33 mouse cellular contexts compared by ENCODE assay signal in genomic region chr11:61378651-61379050, GRCm38 (mm10). TPM values are rescaled to one million over a fixed set of nuclear protein-coding genes. Genes with fewer than 3 reads are reported as not detected.
DNase-seq lines count a peak whose midpoint lies in the region; ATAC-seq and TF ChIP-seq lines count a peak whose summit lies in the region.
"Had no signal": no experiment of that assay in that cellular context is flagged by ENCODE, and none has a peak within 500 bp of the region (broad histone marks: within the 10 kb centered on the region; RNA-seq: fewer than 3 reads in every experiment).

No protein-coding gene starts in this region.

- TF ChIP-seq CTCF in hindbrain, postnatal 0 days (IDR thresholded peaks at IDR 0.05; ENCODE audit: low read depth), result no peak

- peaks cover 14% of the 10 kb centered on the region for H3K4me1 ChIP-seq in kidney, embryonic 15.5 days
- peaks cover 10% of the 10 kb centered on the region for H3K4me1 ChIP-seq in intestine, embryonic 16.5 days (ENCODE audit: control insufficient read depth, insufficient read depth, low read length)
- no peaks in the 10 kb centered on the region for H3K4me1 ChIP-seq in hindbrain, postnatal 0 days (ENCODE audit: insufficient read depth, low read length)

- no peak overlapping the region for H3K9ac ChIP-seq in kidney, embryonic 15.5 days
- H3K9ac ChIP-seq in intestine, embryonic 16.5 days (ENCODE audit: low read depth, low read length), result no peak overlapping the region
- H3K9ac ChIP-seq in hindbrain, postnatal 0 days (replicated peaks; ENCODE audit: low read length), result no peak overlapping the region
- H3K9ac ChIP-seq: forebrain, embryonic 13.5 days; limb, embryonic 15.5 days; lung, embryonic 14.5 days; midbrain, embryonic 15.5 days had no signal

- H3K27ac ChIP-seq in kidney, embryonic 15.5 days, result no peak overlapping the region
- H3K27ac ChIP-seq in intestine, embryonic 16.5 days (ENCODE audit: low read length), result peak overlapping the region; percentile 33; the same call in 1 of the 2 replicates
- no peak overlapping the region for H3K27ac ChIP-seq in hindbrain, postnatal 0 days
- H3K27ac ChIP-seq: forebrain, embryonic 13.5 days; heart, embryonic 15.5 days; layer of hippocampus, adult 2 months; limb, embryonic 15.5 days; midbrain, embryonic 15.5 days had no signal

- H3K36me3 ChIP-seq in kidney, embryonic 15.5 days, result no peaks in the 10 kb centered on the region
- no peaks in the 10 kb centered on the region for H3K36me3 ChIP-seq in intestine, embryonic 16.5 days (ENCODE audit: control insufficient read depth, insufficient read depth, low read length)
- H3K36me3 ChIP-seq in hindbrain, postnatal 0 days (ENCODE audit: insufficient read depth, low read length), result no peaks in the 10 kb centered on the region
- H3K36me3 ChIP-seq: heart, embryonic 10.5 days; heart, embryonic 15.5 days; limb, embryonic 15.5 days; midbrain, embryonic 15.5 days had no signal

- peak; percentile 79 for DNase-seq in kidney, adult 9 months
- DNase-seq in kidney, postnatal 10 days, result peak; percentile 26
- DNase-seq in yolk sac, embryonic 10.5 days (ENCODE audit: low spot score), result peak; percentile 74
- no peak for DNase-seq in natural killer cell, adult 2 months (ENCODE audit: low spot score in 2 of 2)
- no peak for DNase-seq in hindbrain, postnatal 0 days (ENCODE audit: low spot score)
- DNase-seq: cerebellum, adult 11 months; cerebellum, adult 9-10 months; cerebellum, postnatal 36 days; heart, adult 11 months; left cerebral cortex, postnatal 4 days; right cerebral cortex, postnatal 25 days; spleen, adult 18-20 months; thymus, postnatal 25 days had no signal

- 64% methylated on average over 4 of the region's 4 CpGs for WGBS in kidney, embryonic 15.5 days
- 65% methylated on average over 4 of the region's 4 CpGs for WGBS in intestine, embryonic 16.5 days
- WGBS in hindbrain, postnatal 0 days, result 85% methylated on average over 4 of the region's 4 CpGs

- H3K4me3 ChIP-seq in kidney, embryonic 15.5 days (replicated peaks), result no peak overlapping the region
- H3K4me3 ChIP-seq in intestine, embryonic 16.5 days (ENCODE audit: low read length), result no peak overlapping the region
- no peak overlapping the region for H3K4me3 ChIP-seq in hindbrain, postnatal 0 days (ENCODE audit: low read length)

- no peak overlapping the region for H3K4me2 ChIP-seq in kidney, embryonic 15.5 days
- peak overlapping the region; percentile 6; the same call in 1 of the 2 replicates for H3K4me2 ChIP-seq in intestine, embryonic 16.5 days (ENCODE audit: low read depth, low read length)
- H3K4me2 ChIP-seq in hindbrain, postnatal 0 days (ENCODE audit: low read depth, low read length), result no peak overlapping the region

- peaks cover 53% of the 10 kb centered on the region for H3K27me3 ChIP-seq in kidney, embryonic 15.5 days
- peaks cover 8% of the 10 kb centered on the region; the same call in 1 of the 2 replicates for H3K27me3 ChIP-seq in intestine, embryonic 16.5 days (replicated peaks; ENCODE audit: control insufficient read depth, insufficient read depth, low read length)
- peaks cover 19% of the 10 kb centered on the region for H3K27me3 ChIP-seq in hindbrain, postnatal 0 days (ENCODE audit: insufficient read depth, low read length)

- no peak for ATAC-seq in kidney, embryonic 15.5 days (replicated peaks; ENCODE audit: low FRiP score)
- peak; percentile 73 for ATAC-seq in intestine, embryonic 16.5 days
- no peak for ATAC-seq in hindbrain, postnatal 0 days
- ATAC-seq: CD4-positive, CD25-positive, alpha-beta regulatory T cell, adult 4 months; forebrain, embryonic 13.5 days; hindbrain, embryonic 16.5 days; midbrain, embryonic 15.5 days had no signal

- no peaks in the 10 kb centered on the region for H3K9me3 ChIP-seq in kidney, embryonic 15.5 days (replicated peaks)
- no peaks in the 10 kb centered on the region for H3K9me3 ChIP-seq in intestine, embryonic 16.5 days (ENCODE audit: control insufficient read depth, low read length)
- H3K9me3 ChIP-seq in hindbrain, postnatal 0 days (ENCODE audit: low read length), result no peaks in the 10 kb centered on the region
- H3K9me3 ChIP-seq: forebrain, embryonic 13.5 days; heart, embryonic 10.5 days; heart, embryonic 15.5 days; limb, embryonic 15.5 days; midbrain, embryonic 15.5 days had no signal

RNA-seq across cellular contexts. Expression of gene Slc47a1, which starts 0.5 kb away (rescaled TPM):
- 23.5 and 24.8 TPM in 2 replicates for polyA plus RNA-seq in kidney, embryonic 15.5 days (2015; fragmentation: Nextera tagmentation; extraction: Ambion mirVana)
- 12.5 and 17.5 TPM in 2 replicates for polyA plus RNA-seq in intestine, embryonic 16.5 days (2015; fragmentation: Nextera tagmentation; extraction: Ambion mirVana)
- total RNA-seq in hindbrain, postnatal 0 days (2014; rRNA removed), result 7.7 and 9.5 TPM in 2 replicates
- 2.3 and 3.2 TPM in 2 replicates for polyA plus RNA-seq in hindbrain, postnatal 0 days (2015; fragmentation: Nextera tagmentation; extraction: Ambion mirVana)
- total RNA-seq: neutrophil, adult 5-6 weeks had no signal
- polyA plus RNA-seq: CD4-positive, CD25-positive, alpha-beta regulatory T cell, adult 4 months; forebrain, embryonic 13.5 days had no signal

RNA-seq across cellular contexts. Expression of gene Slc47a2, which starts 36.0 kb away (rescaled TPM):
- polyA plus RNA-seq in kidney, embryonic 15.5 days (2015; fragmentation: Nextera tagmentation; extraction: Ambion mirVana), result not detected in 2 replicates
- polyA plus RNA-seq in intestine, embryonic 16.5 days (2015; fragmentation: Nextera tagmentation; extraction: Ambion mirVana), result not detected in 2 replicates
- total RNA-seq in hindbrain, postnatal 0 days (2014; rRNA removed), result 0.16 TPM in 1 of 2 replicates, not detected in the other
- polyA plus RNA-seq in hindbrain, postnatal 0 days (2015; fragmentation: Nextera tagmentation; extraction: Ambion mirVana), result 0.14 and 0.21 TPM in 2 replicates
- total RNA-seq: adrenal gland, postnatal 14 days; gastrocnemius, adult 18-20 months; gastrocnemius, postnatal 25 days; heart, postnatal 25 days; layer of hippocampus, adult 2 months; neutrophil, adult 5-6 weeks had no signal
- polyA plus RNA-seq: CD4-positive, CD25-positive, alpha-beta regulatory T cell, adult 4 months; embryonic facial prominence, embryonic 11.5 days; forebrain, embryonic 13.5 days; heart, embryonic 10.5 days; hindbrain, embryonic 11.5 days; limb, embryonic 15.5 days; lung, embryonic 14.5 days; midbrain, embryonic 15.5 days; neural tube, embryonic 11.5 days; stomach, embryonic 16.5 days had no signal

Comparison
In these comparisons a context has a peak if more than half of its experiments do, and no peak if none do; other contexts are left out.
1. DNase-seq: peak in kidney, adult 9 months (single experiment), kidney, postnatal 10 days (single experiment) and yolk sac, embryonic 10.5 days (single experiment); none in natural killer cell, adult 2 months (0 of 2) and hindbrain, postnatal 0 days (single experiment).